Mouse (Mus musculus) megakaryocyte, embryonic 14.5 days (primary cell): ENCODE results near the gene Srgap3.

Experiments
- FLI1 ChIP-seq: IDR thresholded peaks from 2 replicates; pipeline ENCODE4 v1.6.1; 2012; ENCODE audit warnings: low read length, inconsistent platforms, mixed read lengths
- GATA1 ChIP-seq: IDR thresholded peaks from 3 replicates; pipeline ENCODE4 v1.6.1; 2012; ENCODE audit warnings: mixed read lengths, low read length, inconsistent platforms, borderline replicate concordance

GRCm38 (mm10) chr6:112829196-112829595, 117.9 kb downstream of the Srgap3 start:
- TF ChIP-seq GATA1 = no peak
- no peak for TF ChIP-seq FLI1
